Mouse (Mus musculus): ENCODE data around the gene 4930432M17Rik. TPM values are rescaled to one million over a fixed set of nuclear protein-coding genes. Genes with fewer than 3 reads are reported as not detected.

The 4930432M17Rik gene
- total RNA-seq (2012; rRNA removed) = not detected in 2 replicates
- not detected in 2 replicates for total RNA-seq (2014; rRNA removed)
- polyA plus RNA-seq (2012; ENCODE audit: insufficient read length, low read depth) = not detected in 2 replicates

DNA sequence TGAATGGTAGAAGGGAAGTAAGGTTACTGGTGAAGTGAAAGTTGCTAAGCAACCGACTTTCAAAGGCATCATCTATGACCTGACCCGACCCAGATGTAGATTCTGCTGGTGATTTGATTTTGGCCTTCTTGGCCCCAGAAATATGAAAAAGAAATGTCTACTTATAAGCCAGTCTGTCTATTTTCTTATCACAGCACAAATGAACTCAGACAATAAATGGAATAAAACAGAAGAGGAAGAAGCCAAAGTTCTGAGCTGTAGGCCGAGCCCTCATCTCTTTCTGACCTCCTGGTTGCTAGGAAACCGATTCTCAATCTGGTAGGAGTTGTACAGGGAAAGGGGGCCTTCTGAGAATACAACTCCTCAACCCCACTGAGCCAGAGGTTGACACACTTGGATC, at the start of gene 4930432M17Rik:
Gene 4930432M17Rik (plus strand): TSS at position 301 of the 400 bp plus-strand sequence.
- Histone ChIP-seq H3K4me1 (ENCODE audit: control insufficient read depth in 1 of 2, insufficient read depth in 2 of 2) (peaks cover 7 to 22% of the 10 kb centered on the region in 2 experiments), H3K4me3 (replicated peaks in 1 of 3; ENCODE audit: low read depth in 2 of 3, low read length in 2 of 3, poor library complexity in 1 of 3) (no peak within 1 kb of the TSS), H3K9ac (ENCODE audit: insufficient read depth, low read depth) (no peak within 1 kb of the TSS), H3K27ac (ENCODE audit: insufficient read depth, low read depth) (no peak within 1 kb of the TSS), H3K9me3 (replicated peaks; ENCODE audit: low read length) (no peaks in the 10 kb centered on the region), H3K4me2 (ENCODE audit: insufficient read depth, low read depth, poor library complexity, severe bottlenecking) (no peak within 1 kb of the TSS), H3K79me2 (replicated peaks; ENCODE audit: control insufficient read depth, extremely low read depth, insufficient read depth, poor library complexity, severe bottlenecking) (no peaks in the 10 kb centered on the region), H3K36me3 (replicated peaks in 1 of 2; ENCODE audit: control insufficient read depth in 1 of 2, insufficient read depth in 1 of 2, low read length in 1 of 2) (no peaks in the 10 kb centered on the region), H3K27me3 (replicated peaks) (no peaks in the 10 kb centered on the region)
- dilution Hi-C loops (cut with MboI; ENCODE audit: extremely low pct_ligation_motif_present, extremely low pct_unique_long_range_greater_than_20kb, low sequenced_read_pairs) (no loop called here), in situ Hi-C loops (cut with MboI; ENCODE audit: low pct_ligation_motif_present, low pct_unique_long_range_greater_than_20kb, low sequenced_read_pairs) (no loop called here)
- no peak for DNase-seq (ENCODE audit: extremely low read depth)
- TF ChIP-seq SMC3 (IDR thresholded peaks at IDR 0.05; ENCODE audit: low read depth, low read length) = no peak
- no peak for TF ChIP-seq ZKSCAN1 (IDR thresholded peaks at IDR 0.05; ENCODE audit: borderline replicate concordance, low read depth, low read length)
- no peak for TF ChIP-seq HCFC1 (IDR thresholded peaks at IDR 0.05; ENCODE audit: low read depth, low read length)
- TF ChIP-seq ELF1 (IDR thresholded peaks at IDR 0.05; ENCODE audit: low read depth, low read length) = no peak
- TF ChIP-seq TCF12 (IDR thresholded peaks at IDR 0.05; ENCODE audit: low read depth, low read length) = no peak
- TF ChIP-seq MAX (IDR thresholded peaks at IDR 0.05; ENCODE audit: low read length) = no peak

- no peak overlapping the region for H3K4me2 ChIP-seq (ENCODE audit: insufficient read depth, low read depth, poor library complexity, severe bottlenecking)
- in situ Hi-C loops (cut with MboI; ENCODE audit: low pct_ligation_motif_present, low pct_unique_long_range_greater_than_20kb, low sequenced_read_pairs) = no loop called here
- no peaks in the 10 kb centered on the region for H3K79me2 ChIP-seq (replicated peaks; ENCODE audit: control insufficient read depth, extremely low read depth, insufficient read depth, poor library complexity, severe bottlenecking)
- no peak for DNase-seq (ENCODE audit: extremely low read depth)
- H3K9ac ChIP-seq (ENCODE audit: insufficient read depth, low read depth) = no peak overlapping the region
- no peaks in the 10 kb centered on the region for H3K9me3 ChIP-seq (replicated peaks; ENCODE audit: low read length)
- dilution Hi-C loops (cut with MboI; ENCODE audit: extremely low pct_ligation_motif_present, extremely low pct_unique_long_range_greater_than_20kb, low sequenced_read_pairs) = no loop called here
- no peaks in the 10 kb centered on the region for H3K27me3 ChIP-seq (replicated peaks)
- no peak overlapping the region for H3K27ac ChIP-seq (ENCODE audit: insufficient read depth, low read depth)
- H3K36me3 ChIP-seq (replicated peaks in 1 of 2; ENCODE audit: control insufficient read depth in 1 of 2, insufficient read depth in 1 of 2, low read length in 1 of 2) = no peaks in the 10 kb centered on the region
- TF ChIP-seq ETS1 (conservative IDR thresholded peaks at IDR 0.05; ENCODE audit: low read depth, low read length) (no peak), CHD1 (IDR thresholded peaks at IDR 0.05; ENCODE audit: low read depth, low read length) (no peak), JUN (IDR thresholded peaks at IDR 0.05; ENCODE audit: insufficient read depth, low read depth, low read length) (no peak), MYC (IDR thresholded peaks at IDR 0.05; ENCODE audit: low read depth, low read length) (no peak), POLR2A (IDR thresholded peaks at IDR 0.05; ENCODE audit: low read depth, low read length) (no peak)
- H3K4me1 ChIP-seq (ENCODE audit: control insufficient read depth in 1 of 2, insufficient read depth in 2 of 2) = peaks cover 0 to 12% of the 10 kb centered on the region in 2 experiments; a peak in 2 of 4 replicates
- H3K4me3 ChIP-seq (replicated peaks in 1 of 3; ENCODE audit: low read depth in 2 of 3, low read length in 2 of 3, poor library complexity in 1 of 3) = no peak overlapping the region
Measured at GRCm38 (mm10) chr3:121625662-121626061, 44.9 kb upstream of the 4930432M17Rik start.

DNA sequence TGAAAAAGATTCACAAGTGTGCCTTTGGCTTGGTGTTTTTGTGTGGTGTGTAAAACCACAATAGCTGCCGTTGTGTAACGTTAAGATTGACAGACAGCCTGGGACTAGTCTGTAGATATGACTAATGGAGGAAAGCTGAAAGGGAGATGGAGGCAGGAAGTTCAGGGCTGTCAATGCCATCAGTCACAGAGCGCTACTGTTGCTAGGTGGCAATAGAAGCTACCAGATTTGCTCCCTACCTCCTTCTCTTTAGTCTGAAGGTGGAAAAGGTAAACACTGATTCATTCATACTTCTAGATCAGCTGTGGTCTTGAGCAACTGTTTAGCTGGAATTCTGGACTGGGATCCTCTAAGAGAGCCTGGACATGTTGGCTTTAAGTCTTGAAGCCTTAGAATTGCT, 44.3 kb upstream of the 4930432M17Rik start:
- Histone ChIP-seq H3K9ac (ENCODE audit: insufficient read depth, low read depth) (no peak overlapping the region), H3K27ac (ENCODE audit: insufficient read depth, low read depth) (no peak overlapping the region), H3K4me2 (ENCODE audit: insufficient read depth, low read depth, poor library complexity, severe bottlenecking) (no peak overlapping the region), H3K79me2 (replicated peaks; ENCODE audit: control insufficient read depth, extremely low read depth, insufficient read depth, poor library complexity, severe bottlenecking) (no peaks in the 10 kb centered on the region), H3K9me3 (replicated peaks; ENCODE audit: low read length) (no peaks in the 10 kb centered on the region), H3K27me3 (replicated peaks) (no peaks in the 10 kb centered on the region), H3K4me3 (replicated peaks in 1 of 3; ENCODE audit: low read depth in 2 of 3, low read length in 2 of 3, poor library complexity in 1 of 3) (no peak overlapping the region), H3K4me1 (ENCODE audit: control insufficient read depth in 1 of 2, insufficient read depth in 2 of 2) (peaks cover 0 to 14% of the 10 kb centered on the region in 2 experiments; a peak in 2 of 4 replicates), H3K36me3 (replicated peaks in 1 of 2; ENCODE audit: control insufficient read depth in 1 of 2, insufficient read depth in 1 of 2, low read length in 1 of 2) (no peaks in the 10 kb centered on the region)
- dilution Hi-C loops (cut with MboI; ENCODE audit: extremely low pct_ligation_motif_present, extremely low pct_unique_long_range_greater_than_20kb, low sequenced_read_pairs) = no loop called here
- in situ Hi-C loops (cut with MboI; ENCODE audit: low pct_ligation_motif_present, low pct_unique_long_range_greater_than_20kb, low sequenced_read_pairs) = no loop called here
- TF ChIP-seq MAFK (IDR thresholded peaks at IDR 0.05; ENCODE audit: insufficient replicate concordance, low read length) (no peak), CHD1 (IDR thresholded peaks at IDR 0.05; ENCODE audit: low read depth, low read length) (no peak), ETS1 (conservative IDR thresholded peaks at IDR 0.05; ENCODE audit: low read depth, low read length) (no peak), SIN3A (IDR thresholded peaks at IDR 0.05; ENCODE audit: low read length) (no peak), MAZ (IDR thresholded peaks at IDR 0.05; ENCODE audit: low read depth, low read length) (no peak), CTCF (conservative IDR thresholded peaks at IDR 0.05 in 1 of 2, IDR thresholded peaks at IDR 0.05 in 1 of 2; ENCODE audit: low read depth in 2 of 2, low read length in 2 of 2) (no peak), BHLHE40 (IDR thresholded peaks at IDR 0.05; ENCODE audit: low read depth, low read length) (no peak), ZC3H11A (IDR thresholded peaks at IDR 0.05; ENCODE audit: low read depth, low read length) (no peak), RAD21 (IDR thresholded peaks at IDR 0.05; ENCODE audit: low read depth, low read length) (no peak), USF1 (IDR thresholded peaks at IDR 0.05; ENCODE audit: low read depth, low read length) (no peak), USF2 (conservative IDR thresholded peaks at IDR 0.05; ENCODE audit: low read depth, low read length) (no peak), MYC (IDR thresholded peaks at IDR 0.05; ENCODE audit: low read depth, low read length) (no peak), NRF1 (IDR thresholded peaks at IDR 0.05; ENCODE audit: low read depth, low read length) (no peak), SMC3 (IDR thresholded peaks at IDR 0.05; ENCODE audit: low read depth, low read length) (no peak), JUN (IDR thresholded peaks at IDR 0.05; ENCODE audit: insufficient read depth, low read depth, low read length) (no peak), GABPA (IDR thresholded peaks at IDR 0.05; ENCODE audit: insufficient replicate concordance, low read depth, low read length) (no peak), ELF1 (IDR thresholded peaks at IDR 0.05; ENCODE audit: low read depth, low read length) (no peak), E2F4 (IDR thresholded peaks at IDR 0.05; ENCODE audit: insufficient replicate concordance, low read depth, low read length) (no peak), NELFE (IDR thresholded peaks at IDR 0.05; ENCODE audit: low read depth, low read length) (no peak), MEF2A (IDR thresholded peaks at IDR 0.05; ENCODE audit: borderline replicate concordance, low read depth, low read length) (no peak)
- DNase-seq (ENCODE audit: extremely low read depth) = no peak

All from CH12.LX (cell line).